Mouse (Mus musculus) hindbrain, embryonic 16.5 days (tissue): ENCODE measurements around the gene Pla2g6. TPM values are rescaled to one million over a fixed set of nuclear protein-coding genes. Genes with fewer than 3 reads are reported as not detected.

Experiments
- ATAC-seq: fragments of 200-750 bp; cut with Nextera tagmentation; 2 replicates; pipeline ENCODE4 v1.8.0; 2017; ENCODE audit warnings: moderate TSS enrichment, moderate library complexity
- H3K27ac ChIP-seq: fragments of 300-500 bp; sonication (generic); 2 replicates; pipeline ENCODE4 v1.5.1; 2014; ENCODE audit warnings: low read depth, mild to moderate bottlenecking, control low read depth, low read length, moderate library complexity
- H3K27me3 ChIP-seq: fragments of 300-500 bp; sonication (generic); replicated peaks from 2 replicates; pipeline ENCODE4 v1.6.1; 2014; ENCODE audit warnings: low read length; ENCODE audit not compliant: control insufficient read depth, insufficient read depth
- H3K36me3 ChIP-seq: fragments of 300-500 bp; sonication (generic); 2 replicates; pipeline ENCODE4 v1.6.1; 2014; ENCODE audit warnings: mild to moderate bottlenecking, low read length, moderate library complexity, mixed read lengths; ENCODE audit not compliant: control insufficient read depth, insufficient read depth
- H3K4me1 ChIP-seq: fragments of 300-500 bp; sonication (generic); 2 replicates; pipeline ENCODE4 v1.6.1; 2014; ENCODE audit warnings: low read depth, low read length; ENCODE audit not compliant: control insufficient read depth, insufficient read depth
- H3K4me2 ChIP-seq: fragments of 300-500 bp; sonication (generic); 2 replicates; pipeline ENCODE4 v1.6.1; 2014; ENCODE audit warnings: mild to moderate bottlenecking, low read length, control low read depth, moderate library complexity
- H3K4me3 ChIP-seq: fragments of 300-500 bp; sonication (generic); 2 replicates; pipeline ENCODE4 v1.5.1; 2014; ENCODE audit warnings: mild to moderate bottlenecking, low read length, control low read depth, moderate library complexity
- H3K9ac ChIP-seq: fragments of 300-500 bp; sonication (generic); 2 replicates; pipeline ENCODE4 v1.6.1; 2014; ENCODE audit warnings: low read depth, mild to moderate bottlenecking, control low read depth, low read length, moderate library complexity
- H3K9me3 ChIP-seq: fragments of 300-500 bp; sonication (generic); 2 replicates; pipeline ENCODE4 v1.6.1; 2014; ENCODE audit warnings: mild to moderate bottlenecking, low read length, moderate library complexity; ENCODE audit not compliant: control insufficient read depth
- WGBS: fragments of 180-500 bp; shearing (Covaris S2); extraction: QIAGEN DNeasy Blood & Tissue Kit; methylation state at CpG from one replicate; pipeline ENCODE4 v1.1.7; 2014; 5-methylcytosine and 5-hydroxymethylcytosine counted together
- polyA plus RNA-seq: library from polyadenylated mRNA; unstranded; fragments of >200 nt; fragmentation: Nextera tagmentation; extraction: Ambion mirVana; gene quantifications from 2 replicates; pipeline ENCODE4 v1.2.1, GENCODE M21; 2015

Pla2g6 gene
- polyA plus RNA-seq, 1 experiment from 2014 or later: 23.0 TPM

DNA sequence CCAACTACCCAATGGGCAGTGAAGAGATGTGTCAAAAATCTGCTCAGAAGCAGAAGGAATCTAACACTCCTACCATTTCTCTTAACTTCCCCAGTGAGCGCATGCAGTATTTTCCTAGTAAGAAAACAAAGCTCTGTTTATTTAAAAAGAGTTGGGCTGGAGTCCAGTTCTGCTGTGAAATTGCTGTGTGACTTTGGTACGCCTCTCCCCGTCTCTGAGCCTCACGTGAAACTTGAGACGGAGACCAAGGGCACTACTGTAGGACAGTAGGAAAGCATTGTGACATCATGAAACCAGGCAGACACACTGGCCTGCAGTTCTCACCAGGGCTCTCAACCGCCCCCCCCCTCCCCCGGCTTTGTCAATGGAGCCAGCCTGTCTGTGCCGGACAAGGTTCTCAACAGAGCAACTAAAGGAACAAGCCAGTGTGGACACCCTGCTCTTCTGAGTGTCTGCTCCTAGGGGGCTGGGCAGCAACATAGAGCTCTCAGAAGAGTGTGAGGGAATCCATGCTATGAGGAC is 14.3 kb downstream of the Pla2g6 start:
- H3K27me3 ChIP-seq: no peaks in the 10 kb centered on the region

DNA sequence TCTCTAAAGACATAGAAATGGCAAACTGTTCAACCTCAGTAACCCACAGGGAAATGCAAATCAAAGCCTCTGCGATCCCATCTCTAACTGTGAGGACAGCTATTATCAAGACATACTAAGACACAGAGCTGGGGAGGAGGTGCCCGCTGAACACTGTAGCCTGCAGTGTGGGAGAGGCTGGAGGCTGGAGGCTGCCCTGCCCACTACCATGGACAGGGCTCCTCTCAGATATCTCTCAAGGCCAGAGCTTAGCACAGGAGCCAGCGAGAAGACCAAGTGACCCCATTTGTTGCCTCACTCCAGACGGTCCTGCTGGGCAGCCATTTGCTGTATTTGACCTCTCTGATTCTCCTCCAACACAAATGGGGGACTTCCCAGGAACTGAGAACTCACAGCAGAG is 20.3 kb downstream of the Pla2g6 start:
- Histone ChIP-seq H3K27ac (no peak overlapping the region), H3K9me3 (no peaks in the 10 kb centered on the region), H3K9ac (no peak overlapping the region), H3K36me3 (peaks cover 5% of the 10 kb centered on the region), H3K27me3 (no peaks in the 10 kb centered on the region), H3K4me2 (no peak overlapping the region), H3K4me1 (no peaks in the 10 kb centered on the region), H3K4me3 (no peak overlapping the region)
- WGBS: 71% methylated on average over 4 of the region's 4 CpGs
- ATAC-seq: no peak

More for the DNA sequence above, 14.3 kb downstream of the Pla2g6 start:
- Histone ChIP-seq H3K4me3 (no peak overlapping the region), H3K4me1 (no peaks in the 10 kb centered on the region), H3K36me3 (peaks cover 5% of the 10 kb centered on the region; the same call in 1 of the 2 replicates), H3K27ac (no peak overlapping the region), H3K9me3 (no peaks in the 10 kb centered on the region), H3K4me2 (no peak overlapping the region), H3K9ac (no peak overlapping the region)
- ATAC-seq: no peak
- 74% methylated on average over 8 of the region's 8 CpGs for WGBS

GRCm38 (mm10) chr15:79306043-79306637 is 22.1 kb downstream of the Pla2g6 start:
- Histone ChIP-seq H3K9ac (no peak overlapping the region), H3K4me3 (no peak overlapping the region), H3K27ac (no peak overlapping the region), H3K4me1 (no peaks in the 10 kb centered on the region), H3K9me3 (no peaks in the 10 kb centered on the region), H3K36me3 (peaks cover 3% of the 10 kb centered on the region), H3K27me3 (no peaks in the 10 kb centered on the region), H3K4me2 (no peak overlapping the region)
- WGBS: 70% methylated on average over 23 of the region's 23 CpGs
- no peak for ATAC-seq

GRCm38 (mm10) chr15:79304832-79305231 is 23.4 kb downstream of the Pla2g6 start:
- H3K36me3 ChIP-seq: no peaks in the 10 kb centered on the region; the same call in 1 of the 2 replicates
- no peaks in the 10 kb centered on the region for H3K9me3 ChIP-seq
- no peak overlapping the region for H3K27ac ChIP-seq
- WGBS: 62% methylated on average over 5 of the region's 5 CpGs
- no peaks in the 10 kb centered on the region for H3K4me1 ChIP-seq
- no peak overlapping the region for H3K4me2 ChIP-seq
- no peak overlapping the region for H3K9ac ChIP-seq
- no peak overlapping the region for H3K4me3 ChIP-seq
- H3K27me3 ChIP-seq: no peaks in the 10 kb centered on the region
- ATAC-seq: no peak

- H3K36me3 ChIP-seq: no peaks in the 10 kb centered on the region; the same call in 1 of the 2 replicates
- WGBS: 91% methylated on average over 8 of the region's 8 CpGs
Observed at GRCm38 (mm10) chr15:79303725-79304124, 24.5 kb downstream of the Pla2g6 start.

GRCm38 (mm10) chr15:79299563-79300155 is 28.5 kb downstream of the Pla2g6 start:
- Histone ChIP-seq H3K4me2 (no peak overlapping the region), H3K4me3 (no peak overlapping the region), H3K27me3 (no peaks in the 10 kb centered on the region), H3K9ac (no peak overlapping the region), H3K4me1 (no peaks in the 10 kb centered on the region), H3K9me3 (no peaks in the 10 kb centered on the region), H3K36me3 (no peaks in the 10 kb centered on the region), H3K27ac (no peak overlapping the region)
- no peak for ATAC-seq
- 89% methylated on average over 2 of the region's 2 CpGs for WGBS

More at GRCm38 (mm10) chr15:79303725-79304124, 24.5 kb downstream of the Pla2g6 start:
- H3K27me3 ChIP-seq: no peaks in the 10 kb centered on the region
- no peaks in the 10 kb centered on the region for H3K9me3 ChIP-seq
- no peak overlapping the region for H3K27ac ChIP-seq
- no peak for ATAC-seq
- no peaks in the 10 kb centered on the region for H3K4me1 ChIP-seq
- no peak overlapping the region for H3K4me2 ChIP-seq
- H3K9ac ChIP-seq: no peak overlapping the region
- no peak overlapping the region for H3K4me3 ChIP-seq

- Histone ChIP-seq H3K27ac (no peak overlapping the region), H3K27me3 (no peaks in the 10 kb centered on the region), H3K4me1 (no peaks in the 10 kb centered on the region), H3K9me3 (no peaks in the 10 kb centered on the region), H3K9ac (no peak overlapping the region), H3K4me3 (no peak overlapping the region), H3K4me2 (no peak overlapping the region), H3K36me3 (no peaks in the 10 kb centered on the region)
- no peak for ATAC-seq
- WGBS: 83% methylated on average over 6 of the region's 6 CpGs
Observed at GRCm38 (mm10) chr15:79298553-79298952, 29.6 kb downstream of the Pla2g6 start.

GRCm38 (mm10) chr15:79292779-79293178 is 35.4 kb downstream of the Pla2g6 start:
- Histone ChIP-seq H3K4me3 (no peak overlapping the region), H3K9ac (no peak overlapping the region), H3K4me1 (no peaks in the 10 kb centered on the region), H3K27ac (no peak overlapping the region), H3K9me3 (no peaks in the 10 kb centered on the region), H3K36me3 (no peaks in the 10 kb centered on the region), H3K27me3 (no peaks in the 10 kb centered on the region), H3K4me2 (no peak overlapping the region)
- 92% methylated on average over 9 of the region's 9 CpGs for WGBS
- no peak for ATAC-seq

DNA sequence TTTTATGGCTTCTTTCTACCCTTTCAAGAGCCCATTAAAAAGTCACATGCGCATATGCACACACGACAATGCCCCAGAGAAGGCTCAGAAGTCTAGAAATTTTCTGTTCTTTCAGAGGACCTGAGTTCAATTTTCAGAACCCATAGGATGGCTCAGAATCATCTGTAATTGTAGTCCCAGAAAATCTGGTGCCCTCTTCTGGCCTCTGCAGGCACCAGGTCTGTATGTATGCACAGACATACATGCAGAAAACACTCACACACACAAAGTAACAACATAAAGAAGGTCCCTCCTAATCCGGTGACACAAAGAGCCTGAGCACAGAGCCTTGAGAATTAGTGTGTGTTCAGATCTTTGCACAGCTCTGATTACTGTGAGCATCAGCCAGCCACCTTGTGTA is 37.9 kb downstream of the Pla2g6 start:
- WGBS: 76% methylated on average over 3 of the region's 3 CpGs
- Histone ChIP-seq H3K27me3 (no peaks in the 10 kb centered on the region), H3K4me2 (no peak overlapping the region), H3K4me1 (no peaks in the 10 kb centered on the region), H3K9ac (no peak overlapping the region), H3K36me3 (no peaks in the 10 kb centered on the region), H3K9me3 (no peaks in the 10 kb centered on the region), H3K27ac (no peak overlapping the region), H3K4me3 (no peak overlapping the region)
- ATAC-seq: no peak
